Mouse (Mus musculus) kidney, embryonic 15.5 days (tissue): ENCODE data around the gene Gabrb1. TPM values are rescaled to one million over a fixed set of nuclear protein-coding genes. Genes with fewer than 3 reads are reported as not detected.

ENCODE experiments used
- ATAC-seq: fragments of 200-750 bp; cut with Nextera tagmentation; replicated peaks from 2 replicates; pipeline ENCODE4 v1.8.0; 2017; ENCODE audit warnings: moderate TSS enrichment; ENCODE audit not compliant: low FRiP score
- H3K27ac ChIP-seq: fragments of 300-500 bp; sonication (generic); 2 replicates; pipeline ENCODE4 v1.5.1; 2015; ENCODE audit warnings: mild to moderate bottlenecking, inconsistent platforms
- H3K27me3 ChIP-seq: fragments of 300-500 bp; sonication (generic); 2 replicates; pipeline ENCODE4 v1.6.1; 2015; ENCODE audit warnings: inconsistent platforms
- H3K36me3 ChIP-seq: fragments of 300-500 bp; sonication (generic); 2 replicates; pipeline ENCODE4 v1.6.1; 2015; ENCODE audit warnings: inconsistent platforms
- H3K4me1 ChIP-seq: fragments of 300-500 bp; sonication (generic); 2 replicates; pipeline ENCODE4 v1.6.1; 2015; ENCODE audit warnings: inconsistent platforms
- H3K4me2 ChIP-seq: fragments of 300-500 bp; sonication (generic); 2 replicates; pipeline ENCODE4 v1.6.1; 2015; ENCODE audit warnings: moderate library complexity, mild to moderate bottlenecking, inconsistent platforms
- H3K4me3 ChIP-seq: fragments of 300-500 bp; sonication (generic); replicated peaks from 2 replicates; pipeline ENCODE4 v1.5.1; 2015; ENCODE audit warnings: mild to moderate bottlenecking, inconsistent platforms
- H3K9ac ChIP-seq: fragments of 300-500 bp; sonication (generic); 2 replicates; pipeline ENCODE4 v1.6.1; 2015; ENCODE audit warnings: mild to moderate bottlenecking, inconsistent platforms
- H3K9me3 ChIP-seq: fragments of 300-500 bp; sonication (generic); replicated peaks from 2 replicates; pipeline ENCODE4 v1.6.1; 2016; ENCODE audit warnings: inconsistent platforms
- WGBS: fragments of 180-500 bp; shearing (Covaris S2); methylation state at CpG from one replicate; pipeline ENCODE4 v1.1.7; 2015; ENCODE audit warnings: mixed read lengths; 5-methylcytosine and 5-hydroxymethylcytosine counted together
- polyA plus RNA-seq: library from polyadenylated mRNA; unstranded; fragments of >200 nt; fragmentation: Nextera tagmentation; extraction: Ambion mirVana; gene quantifications from 2 replicates; pipeline ENCODE4 v1.2.1, GENCODE M21; 2015

Gene Gabrb1
- polyA plus RNA-seq = 0.15 and 0.49 TPM in 2 replicates

- Histone ChIP-seq H3K4me2 (peak within 1 kb of the TSS; percentile 97), H3K27ac (no peak within 1 kb of the TSS), H3K27me3 (peaks cover 31% of the 10 kb centered on the region), H3K9ac (peak within 1 kb of the TSS; percentile 21; the same call in 1 of the 2 replicates), H3K36me3 (no peaks in the 10 kb centered on the region), H3K9me3 (no peaks in the 10 kb centered on the region), H3K4me3 (peak within 1 kb of the TSS; percentile 53), H3K4me1 (peaks cover 17% of the 10 kb centered on the region)
- under 1% methylated on average over 49 of the region's 49 CpGs for WGBS
- ATAC-seq = peak; percentile 92
Observed at GRCm38 (mm10) chr5:71657482-71658114, at the start of gene Gabrb1. Gene Gabrb1 (plus strand): TSS chr5:71658113.

GRCm38 (mm10) chr5:71608735-71609134, 49.2 kb upstream of the Gabrb1 start:
- no peaks in the 10 kb centered on the region for H3K9me3 ChIP-seq
- H3K4me2 ChIP-seq = no peak overlapping the region
- H3K4me3 ChIP-seq = no peak overlapping the region
- ATAC-seq = no peak
- WGBS = 90% methylated on average over 1 of the region's 1 CpGs
- H3K36me3 ChIP-seq = no peaks in the 10 kb centered on the region
- H3K9ac ChIP-seq = no peak overlapping the region
- H3K27ac ChIP-seq = no peak overlapping the region
- H3K4me1 ChIP-seq = no peaks in the 10 kb centered on the region
- H3K27me3 ChIP-seq = no peaks in the 10 kb centered on the region

GRCm38 (mm10) chr5:71614311-71614710, 43.6 kb upstream of the Gabrb1 start:
- H3K9ac ChIP-seq = no peak overlapping the region
- no peak overlapping the region for H3K4me3 ChIP-seq
- no peaks in the 10 kb centered on the region for H3K27me3 ChIP-seq
- H3K4me2 ChIP-seq = no peak overlapping the region
- no peaks in the 10 kb centered on the region for H3K9me3 ChIP-seq
- no peaks in the 10 kb centered on the region for H3K36me3 ChIP-seq
- 88% methylated on average over 1 of the region's 1 CpGs for WGBS
- ATAC-seq = no peak
- H3K27ac ChIP-seq = no peak overlapping the region
- H3K4me1 ChIP-seq = no peaks in the 10 kb centered on the region

GRCm38 (mm10) chr5:71616734-71617133, 41.2 kb upstream of the Gabrb1 start:
- no peak for ATAC-seq
- no peak overlapping the region for H3K4me2 ChIP-seq
- H3K9me3 ChIP-seq = no peaks in the 10 kb centered on the region
- no peak overlapping the region for H3K27ac ChIP-seq
- no peaks in the 10 kb centered on the region for H3K27me3 ChIP-seq
- H3K4me1 ChIP-seq = no peaks in the 10 kb centered on the region
- H3K36me3 ChIP-seq = no peaks in the 10 kb centered on the region
- no peak overlapping the region for H3K9ac ChIP-seq
- H3K4me3 ChIP-seq = no peak overlapping the region
- WGBS = 68% methylated on average over 4 of the region's 4 CpGs

GRCm38 (mm10) chr5:71627820-71628219, 30.1 kb upstream of the Gabrb1 start:
- WGBS = 86% methylated on average over 3 of the region's 3 CpGs
- Histone ChIP-seq H3K9me3 (no peaks in the 10 kb centered on the region), H3K27me3 (no peaks in the 10 kb centered on the region), H3K4me1 (no peaks in the 10 kb centered on the region), H3K4me3 (no peak overlapping the region), H3K27ac (no peak overlapping the region), H3K9ac (no peak overlapping the region), H3K4me2 (no peak overlapping the region), H3K36me3 (no peaks in the 10 kb centered on the region)
- no peak for ATAC-seq

- WGBS = 77% methylated on average over 10 of the region's 10 CpGs
- no peaks in the 10 kb centered on the region for H3K4me1 ChIP-seq
- no peak for ATAC-seq
- H3K27me3 ChIP-seq = no peaks in the 10 kb centered on the region
- H3K9ac ChIP-seq = no peak overlapping the region
- H3K9me3 ChIP-seq = no peaks in the 10 kb centered on the region
- no peak overlapping the region for H3K27ac ChIP-seq
- H3K4me2 ChIP-seq = no peak overlapping the region
- H3K36me3 ChIP-seq = no peaks in the 10 kb centered on the region
- no peak overlapping the region for H3K4me3 ChIP-seq
Observed at GRCm38 (mm10) chr5:71639804-71640203, 18.1 kb upstream of the Gabrb1 start.

GRCm38 (mm10) chr5:71648108-71648507, 9.8 kb upstream of the Gabrb1 start:
- WGBS = 86% methylated on average over 2 of the region's 2 CpGs
- no peak for ATAC-seq

GRCm38 (mm10) chr5:71654056-71654455, 3.9 kb upstream of the Gabrb1 start:
- Histone ChIP-seq H3K36me3 (no peaks in the 10 kb centered on the region), H3K27ac (no peak overlapping the region), H3K9ac (no peak overlapping the region), H3K27me3 (peaks cover 31% of the 10 kb centered on the region), H3K4me1 (peaks cover 17% of the 10 kb centered on the region), H3K9me3 (no peaks in the 10 kb centered on the region), H3K4me3 (no peak overlapping the region), H3K4me2 (no peak overlapping the region)
- WGBS = 85% methylated on average over 5 of the region's 5 CpGs
- ATAC-seq = no peak

More at GRCm38 (mm10) chr5:71648108-71648507, 9.8 kb upstream of the Gabrb1 start:
- Histone ChIP-seq H3K36me3 (no peaks in the 10 kb centered on the region), H3K4me2 (no peak overlapping the region), H3K9ac (no peak overlapping the region), H3K9me3 (no peaks in the 10 kb centered on the region), H3K27ac (no peak overlapping the region), H3K4me3 (no peak overlapping the region), H3K27me3 (no peaks in the 10 kb centered on the region), H3K4me1 (no peaks in the 10 kb centered on the region)

- no peak overlapping the region for H3K9ac ChIP-seq
- H3K27me3 ChIP-seq = peaks cover 31% of the 10 kb centered on the region
- H3K4me2 ChIP-seq = peak overlapping the region; percentile 97
- no peaks in the 10 kb centered on the region for H3K9me3 ChIP-seq
- no peak overlapping the region for H3K27ac ChIP-seq
- 0 out of 2 replicates have a peak, but pooled peaks have one; percentile 35 for ATAC-seq
- peak overlapping the region; percentile 53 for H3K4me3 ChIP-seq
- H3K4me1 ChIP-seq = peaks cover 17% of the 10 kb centered on the region
- 8% methylated on average over 10 of the region's 10 CpGs for WGBS
- no peaks in the 10 kb centered on the region for H3K36me3 ChIP-seq
Observed at GRCm38 (mm10) chr5:71656771-71657170, 1.1 kb upstream of the Gabrb1 start.

- H3K4me3 ChIP-seq = peak within 1 kb of the TSS; percentile 53
- peaks cover 31% of the 10 kb centered on the region for H3K27me3 ChIP-seq
- peak within 1 kb of the TSS; percentile 21; the same call in 1 of the 2 replicates for H3K9ac ChIP-seq
- peaks cover 17% of the 10 kb centered on the region for H3K4me1 ChIP-seq
- no peaks in the 10 kb centered on the region for H3K36me3 ChIP-seq
- 1% methylated on average over 15 of the region's 15 CpGs for WGBS
- H3K9me3 ChIP-seq = no peaks in the 10 kb centered on the region
- peak; percentile 70 for ATAC-seq
- H3K4me2 ChIP-seq = peak within 1 kb of the TSS; percentile 97
- H3K27ac ChIP-seq = no peak within 1 kb of the TSS
Observed at GRCm38 (mm10) chr5:71658115-71658497, 193 bp downstream of the Gabrb1 start, which contains the start of gene Gabra4. Gene Gabra4 (minus strand): TSS chr5:71658308.

- WGBS = 46% methylated on average over 4 of the region's 4 CpGs
- no peak for ATAC-seq
- no peaks in the 10 kb centered on the region for H3K9me3 ChIP-seq
- no peaks in the 10 kb centered on the region for H3K36me3 ChIP-seq
- H3K4me1 ChIP-seq = no peaks in the 10 kb centered on the region
- no peak overlapping the region for H3K9ac ChIP-seq
- no peak overlapping the region for H3K27ac ChIP-seq
- no peak overlapping the region for H3K4me2 ChIP-seq
- H3K4me3 ChIP-seq = no peak overlapping the region
- H3K27me3 ChIP-seq = no peaks in the 10 kb centered on the region
Observed at GRCm38 (mm10) chr5:71665593-71665992, 7.7 kb downstream of the Gabrb1 start.

GRCm38 (mm10) chr5:71699696-71700467, 42.0 kb downstream of the Gabrb1 start:
- no peak; the same call in 1 of the 2 replicates for ATAC-seq
- no peak overlapping the region for H3K27ac ChIP-seq
- no peaks in the 10 kb centered on the region for H3K36me3 ChIP-seq

More at GRCm38 (mm10) chr5:71699696-71700467, 42.0 kb downstream of the Gabrb1 start:
- H3K4me1 ChIP-seq = peaks cover 7% of the 10 kb centered on the region
- H3K27me3 ChIP-seq = peaks cover 26% of the 10 kb centered on the region; the same call in 1 of the 2 replicates
- H3K4me3 ChIP-seq = peak overlapping the region; percentile 50
- H3K4me2 ChIP-seq = peak overlapping the region; percentile 79
- 2% methylated on average over 19 of the region's 19 CpGs for WGBS
- no peaks in the 10 kb centered on the region for H3K9me3 ChIP-seq
- no peak overlapping the region for H3K9ac ChIP-seq
